Mouse (Mus musculus) liver, embryonic 14.5 days (tissue): ENCODE data around the gene Galnt17.

Experiments used
- CTCF ChIP-seq: IDR thresholded peaks from 2 replicates; pipeline ENCODE4 v1.5.1; 2016; ENCODE audit warnings: antibody characterized with exemption, low read depth, control low read depth
- EP300 ChIP-seq: IDR thresholded peaks from 2 replicates; pipeline ENCODE4 v1.6.1; 2016; ENCODE audit warnings: antibody characterized with exemption, low read depth

- TF ChIP-seq EP300 (no peak), CTCF (no peak)
These were observed 152.0 kb downstream of the Galnt17 start for GRCm38 (mm10) chr5:131156323-131156722.
